Mouse (Mus musculus) E14TG2a.4 (cell line): Measurements from ENCODE around the gene Prr5l.

Experiments
- CTCF ChIP-seq: conservative IDR thresholded peaks from 2 replicates; pipeline ENCODE4 v1.5.1; 2014; ENCODE audit warnings: low read length
- NANOG ChIP-seq: IDR thresholded peaks from 2 replicates; pipeline ENCODE4 v1.6.1; 2014; ENCODE audit warnings: borderline replicate concordance, low read length, mixed read lengths
- POU5F1 ChIP-seq: IDR thresholded peaks from 2 replicates; pipeline ENCODE4 v1.6.1; 2014; ENCODE audit warnings: low read length, borderline replicate concordance

DNA sequence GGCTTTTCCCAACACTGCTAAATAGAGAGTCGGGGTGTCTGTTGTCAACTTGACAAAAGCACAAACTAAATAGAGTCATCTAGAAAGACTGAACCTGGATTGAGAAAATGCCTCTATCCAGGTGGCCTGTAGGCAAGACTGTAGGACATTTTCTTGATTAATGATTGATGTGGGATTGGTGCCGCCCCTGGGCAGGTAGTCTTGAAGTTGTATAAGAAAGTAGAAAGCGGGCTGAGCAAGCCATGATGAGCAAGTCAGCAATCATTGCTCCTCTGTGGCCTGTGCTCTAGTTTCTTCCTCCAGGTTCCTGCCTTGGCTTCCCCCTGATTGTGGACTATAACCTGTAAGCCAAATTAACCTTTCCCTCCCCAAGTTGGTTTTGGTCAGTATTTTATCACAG, 11.3 kb upstream of the Prr5l start:
- TF ChIP-seq CTCF (no peak), POU5F1 (no peak), NANOG (no peak)
